Mouse (Mus musculus): ENCODE data around the gene Cog7.

DNA sequence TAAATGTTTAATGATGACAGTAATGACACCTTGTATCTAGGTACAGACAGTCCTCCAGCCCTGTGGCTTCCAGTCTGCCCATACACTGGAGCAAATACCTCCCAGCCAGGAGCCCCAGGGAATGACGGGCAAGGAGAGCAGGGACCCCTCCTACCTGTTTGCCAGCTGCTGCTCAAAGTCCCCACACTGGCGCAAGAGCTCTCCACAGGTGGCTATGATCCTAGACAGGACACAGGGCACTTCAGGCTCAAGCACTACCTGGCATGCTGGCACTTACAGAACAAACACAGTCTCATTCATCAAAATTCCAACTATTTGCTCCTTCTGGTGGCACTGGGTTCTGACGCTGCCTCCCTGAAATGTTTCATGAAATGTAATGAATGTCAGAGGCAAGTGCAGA is 40.5 kb downstream of the Cog7 start:
- TF ChIP-seq CTCF (IDR thresholded peaks at IDR 0.05) = peak; percentile 12; the same call in 1 of the 2 replicates
- TF ChIP-seq EP300 (IDR thresholded peaks at IDR 0.05) = peak; percentile 98
